Mouse (Mus musculus) urinary bladder, postnatal 14 days (tissue): Measurements from ENCODE around the gene Lrrc27.

ENCODE experiments used
- DNase-seq: peaks from one replicate; pipeline ENCODE4 v3.0.0; 2021; ENCODE audit warnings: low spot score

Lrrc27 gene

GRCm38 (mm10) chr7:139214596-139215340 is 2.0 kb downstream of the Lrrc27 start:
- no peak for DNase-seq

DNA sequence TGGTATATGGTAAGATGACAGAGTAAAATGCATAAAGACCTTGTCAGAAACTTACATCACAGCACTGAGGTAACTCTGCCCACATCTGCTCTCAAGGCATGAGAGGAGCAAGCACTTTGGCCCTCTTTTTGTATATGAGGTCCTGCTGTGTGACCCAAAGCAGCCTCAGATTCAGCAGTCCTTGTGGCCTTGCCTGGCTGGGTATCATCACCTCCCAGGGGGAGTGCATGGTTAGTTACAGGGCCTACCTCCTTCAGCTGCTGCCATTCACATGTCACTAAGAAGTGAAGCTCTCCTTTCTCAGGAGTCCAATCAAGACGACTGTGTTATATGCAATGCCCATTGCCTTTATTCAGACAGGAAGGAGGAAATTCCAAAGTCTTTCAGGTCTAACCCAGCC is 2.7 kb downstream of the Lrrc27 start:
- peak; percentile 1 for DNase-seq

DNA sequence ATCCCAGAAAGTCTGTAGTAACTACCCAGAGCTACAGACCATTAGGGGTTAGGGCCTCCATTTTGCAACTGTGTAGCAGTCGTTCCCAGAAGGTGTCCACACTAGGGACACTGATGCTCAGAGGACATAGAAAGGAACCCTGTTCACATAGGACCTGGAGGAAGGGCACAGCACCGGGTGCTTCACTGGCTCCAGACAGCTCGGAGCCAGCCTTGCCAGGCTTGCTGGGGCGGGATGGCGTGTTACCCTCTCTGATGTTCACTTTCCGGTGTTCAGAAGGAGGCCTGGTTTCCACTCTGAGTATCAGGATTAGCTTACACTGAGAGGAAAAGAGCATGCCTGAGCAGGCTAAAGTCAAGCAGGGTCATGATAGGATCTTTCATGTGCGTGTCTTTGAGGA is 3.2 kb downstream of the Lrrc27 start:
- no peak for DNase-seq

- DNase-seq, result no peak
Measured at GRCm38 (mm10) chr7:139216464-139216863, 3.7 kb downstream of the Lrrc27 start.

DNA sequence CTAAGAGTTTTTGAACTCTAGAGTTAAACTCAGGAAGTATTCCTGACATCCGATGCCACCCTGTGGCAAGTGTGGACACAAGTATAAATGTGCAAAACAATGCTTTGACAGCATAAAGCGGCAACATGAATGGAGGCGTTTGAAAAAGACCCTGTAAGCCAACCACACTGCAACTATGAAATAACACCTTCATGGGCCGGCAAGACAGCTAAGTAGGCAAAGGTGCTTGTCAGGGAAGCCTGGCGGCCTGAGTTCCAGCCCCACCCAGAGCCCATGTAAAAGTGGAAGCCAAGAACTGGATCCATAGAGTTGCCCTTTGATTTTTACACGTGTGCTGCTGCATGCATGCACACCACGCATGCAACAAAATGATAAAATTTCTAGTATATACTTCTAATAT is 4.3 kb downstream of the Lrrc27 start:
- peak; percentile 1 for DNase-seq

DNA sequence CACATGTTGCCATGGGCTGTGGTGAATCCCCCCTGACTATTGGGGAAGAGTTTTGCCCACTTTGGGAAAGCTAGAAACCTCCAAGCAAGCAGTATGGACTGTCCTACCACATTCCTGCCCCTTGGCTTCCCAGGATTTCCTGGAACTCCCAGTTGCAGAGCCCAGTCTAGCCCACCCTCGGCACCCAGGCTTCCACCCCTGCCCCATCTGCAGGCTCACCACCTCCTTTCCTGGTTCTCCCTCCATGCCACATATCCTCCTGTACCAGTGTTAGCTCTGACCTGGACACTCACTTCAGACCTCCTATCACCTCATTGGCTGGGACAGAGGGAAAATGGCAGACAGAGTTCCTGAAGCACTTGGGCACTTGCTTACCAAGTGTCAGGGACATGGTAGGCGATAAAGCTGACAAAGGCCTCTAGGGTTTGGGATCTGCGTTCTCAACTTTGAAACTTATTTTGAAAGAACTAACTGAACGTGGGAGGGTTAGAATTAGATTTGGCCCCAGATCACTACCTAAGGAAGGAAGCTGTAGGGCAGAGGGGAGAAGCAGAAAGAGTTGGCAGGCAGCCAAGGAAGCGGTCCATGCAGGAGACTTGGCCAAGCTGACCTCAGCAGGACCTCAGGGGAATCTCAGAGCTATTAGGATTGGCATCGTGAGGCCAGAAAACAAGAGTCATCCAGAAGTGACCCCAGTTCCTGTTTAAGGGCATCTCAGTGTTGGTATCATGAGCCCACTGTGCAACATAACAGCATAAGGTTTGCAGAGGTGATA is 6.0 kb downstream of the Lrrc27 start:
- DNase-seq, result peak; percentile 51

GRCm38 (mm10) chr7:139219486-139219885 is 6.7 kb downstream of the Lrrc27 start:
- no peak for DNase-seq

DNA sequence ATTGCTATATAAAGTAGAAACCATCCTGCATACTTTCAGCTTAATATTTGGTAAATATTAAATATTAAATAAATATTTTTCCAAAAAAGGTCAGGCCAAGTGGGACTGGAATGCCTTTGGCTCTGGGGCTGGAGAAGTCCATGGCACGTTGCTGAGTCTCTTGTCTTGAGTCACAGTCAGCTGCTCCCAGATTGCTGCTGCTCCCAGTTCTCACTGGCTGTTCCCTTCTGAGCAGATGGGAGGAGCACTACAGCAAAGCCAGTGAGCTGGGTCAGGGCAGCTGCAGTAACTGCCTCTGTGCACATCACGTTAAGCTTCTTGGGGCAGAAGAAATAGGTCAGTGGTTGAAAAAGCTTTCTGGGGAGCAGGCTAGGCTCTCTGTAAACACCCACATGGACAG is 7.5 kb downstream of the Lrrc27 start:
- peak; percentile 37 for DNase-seq

- DNase-seq, result no peak
Measured at GRCm38 (mm10) chr7:139221072-139221471, 8.3 kb downstream of the Lrrc27 start.

GRCm38 (mm10) chr7:139221856-139222255 is 9.1 kb downstream of the Lrrc27 start:
- DNase-seq, result no peak

GRCm38 (mm10) chr7:139222341-139222740 is 9.6 kb downstream of the Lrrc27 start:
- DNase-seq, result no peak

- no peak for DNase-seq
Measured at GRCm38 (mm10) chr7:139224070-139224469, 11.3 kb downstream of the Lrrc27 start.

DNA sequence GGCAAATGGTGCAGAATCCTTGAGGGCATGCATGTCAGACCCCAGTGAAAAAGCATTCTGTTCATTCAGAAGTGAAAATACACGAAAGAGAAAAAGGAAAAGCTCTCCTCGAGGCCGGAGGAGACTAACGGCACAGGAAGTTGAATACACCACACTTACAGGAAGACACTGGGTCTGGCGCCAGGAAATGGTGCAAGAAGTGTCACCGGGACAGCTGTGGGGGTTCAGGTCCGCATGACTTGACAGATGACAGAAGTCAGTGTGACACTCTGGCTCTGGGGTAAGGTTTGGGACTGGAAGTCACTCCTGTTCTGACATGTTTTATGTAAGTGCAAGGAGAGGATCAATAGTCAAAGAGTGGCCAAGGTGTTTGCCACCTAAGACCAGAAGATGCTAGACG is 11.9 kb downstream of the Lrrc27 start:
- no peak for DNase-seq

DNA sequence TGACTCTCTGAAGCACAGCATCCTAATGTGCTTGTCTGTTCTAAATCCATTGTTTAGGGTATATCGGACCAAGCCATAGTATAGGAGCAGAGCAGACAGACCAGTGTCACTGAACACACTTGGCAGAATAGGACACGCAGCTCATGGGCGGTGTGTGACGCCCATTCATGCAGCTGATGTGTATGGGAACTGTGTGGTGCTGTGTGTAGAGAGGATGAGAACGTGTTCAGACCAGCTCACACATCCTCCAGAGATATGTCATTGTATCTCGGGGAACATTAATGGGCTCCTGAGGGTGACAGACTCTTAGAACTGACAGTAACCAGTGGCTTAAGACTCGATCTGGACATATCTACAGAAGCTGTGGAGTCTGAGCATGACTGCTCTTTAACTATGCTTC is 13.6 kb downstream of the Lrrc27 start:
- DNase-seq, result no peak

- no peak for DNase-seq
Measured at GRCm38 (mm10) chr7:139228447-139229171, 15.8 kb downstream of the Lrrc27 start.

DNA sequence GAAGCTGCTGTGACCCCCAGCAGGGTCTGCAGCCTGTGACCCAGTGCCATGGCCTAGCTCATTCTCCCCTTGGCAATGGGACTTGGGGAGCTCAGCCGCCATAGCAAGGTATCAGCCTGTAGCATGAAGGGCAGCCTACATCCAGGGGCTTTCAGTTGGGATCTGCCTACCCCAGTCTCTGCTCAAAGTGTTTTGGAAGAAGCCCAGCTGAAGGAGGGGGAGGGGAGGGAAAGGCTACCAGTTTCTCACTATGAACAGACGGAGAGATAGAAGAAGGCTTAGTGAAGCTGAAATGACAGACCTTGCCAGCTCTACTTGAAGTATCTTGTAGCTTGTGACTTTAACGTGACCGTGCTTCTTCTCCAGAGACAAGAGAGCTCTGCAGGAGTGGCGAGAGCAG is 17.0 kb downstream of the Lrrc27 start:
- DNase-seq, result no peak

GRCm38 (mm10) chr7:139230241-139230640 is 17.5 kb downstream of the Lrrc27 start:
- DNase-seq, result no peak

DNA sequence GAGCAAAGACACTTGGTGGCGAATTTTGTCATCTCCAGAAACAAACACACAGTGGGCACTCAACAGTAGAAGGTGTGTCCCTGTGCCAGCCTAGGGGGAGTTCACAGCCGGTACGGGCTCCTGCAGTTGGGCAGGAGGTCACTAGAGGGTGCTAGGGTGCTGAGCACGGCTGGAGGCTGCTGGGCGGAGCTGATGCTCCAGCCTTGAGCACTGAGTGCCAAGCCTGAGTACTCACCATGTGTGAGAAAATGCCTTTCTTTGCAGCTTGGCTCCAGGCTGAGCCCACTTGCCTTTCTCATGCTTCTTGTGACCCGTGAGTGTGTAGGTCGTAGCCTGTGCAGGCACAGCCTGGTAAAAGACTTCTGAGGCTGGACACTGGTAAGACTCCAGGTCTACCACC is 20.9 kb downstream of the Lrrc27 start:
- DNase-seq, result peak; percentile 90

DNA sequence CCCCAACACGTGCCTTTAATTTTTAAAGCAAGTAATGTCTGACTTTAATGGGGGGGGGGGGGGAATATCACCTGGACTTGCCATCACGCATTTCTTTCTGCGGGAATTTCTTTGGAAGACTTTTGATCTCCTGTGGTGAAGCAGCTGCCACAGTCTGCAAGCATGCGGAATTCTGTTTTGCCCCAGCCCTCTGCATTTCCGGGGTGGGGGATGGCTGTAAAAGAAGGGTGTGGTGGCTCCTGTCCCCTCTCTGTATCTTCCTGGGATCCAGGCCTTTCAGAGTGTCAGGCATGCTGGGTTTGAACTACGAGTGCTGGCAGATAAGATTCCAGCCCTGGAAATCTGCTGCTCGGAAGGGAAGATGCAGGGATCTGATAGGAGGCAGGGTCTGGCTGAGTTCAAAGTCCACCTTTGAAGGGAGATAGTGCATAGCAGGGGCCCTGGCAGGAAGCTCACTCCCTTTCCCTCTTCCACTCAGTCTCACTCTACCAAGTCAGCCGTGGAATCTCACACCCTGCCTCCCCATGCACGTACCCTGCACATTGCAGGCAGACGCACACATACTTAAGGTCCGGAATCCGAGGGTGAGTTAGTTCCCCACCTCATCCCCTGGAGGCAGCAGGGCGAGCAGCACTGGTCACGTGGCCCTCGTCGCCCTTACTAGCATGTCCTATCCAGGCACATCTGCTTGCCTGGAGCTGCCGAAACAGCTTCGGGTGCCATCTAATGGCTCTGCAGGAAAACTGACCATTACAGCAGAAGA is 21.8 kb downstream of the Lrrc27 start:
- peak; percentile 59 for DNase-seq

DNA sequence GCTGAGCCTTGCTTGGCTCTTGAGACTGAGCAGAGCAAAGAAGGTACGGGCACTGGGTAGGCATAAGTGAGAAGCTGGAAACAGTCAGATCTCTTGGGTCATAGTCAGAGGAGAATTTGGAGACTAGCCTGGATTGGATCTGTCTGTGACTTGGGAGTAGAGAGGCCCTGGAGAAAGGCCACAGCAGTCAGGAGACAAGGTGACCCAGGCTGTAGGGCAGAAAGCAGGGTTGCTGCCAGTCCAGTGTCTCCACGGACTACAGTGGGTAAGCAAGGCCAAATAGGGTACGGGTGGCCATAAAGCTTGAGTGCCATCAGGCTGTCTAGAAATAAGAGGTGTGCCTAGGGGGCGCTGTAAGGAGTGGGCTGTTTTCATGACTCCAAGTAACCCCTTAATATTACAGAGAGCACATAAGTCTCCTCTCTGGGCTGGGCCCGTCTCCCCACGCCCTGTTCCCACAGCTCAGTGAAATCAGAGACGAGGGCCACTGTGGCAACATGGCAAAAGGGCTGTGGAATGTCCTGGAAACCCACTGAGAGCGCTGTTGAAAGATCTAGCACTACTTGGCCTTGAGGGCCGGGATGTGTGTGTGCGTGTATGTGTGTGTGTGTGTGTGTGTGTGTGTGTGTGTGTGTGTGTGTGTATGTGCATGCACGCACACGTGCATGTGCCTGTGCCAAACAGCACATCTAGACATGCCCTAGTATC is 23.0 kb downstream of the Lrrc27 start:
- no peak for DNase-seq

DNA sequence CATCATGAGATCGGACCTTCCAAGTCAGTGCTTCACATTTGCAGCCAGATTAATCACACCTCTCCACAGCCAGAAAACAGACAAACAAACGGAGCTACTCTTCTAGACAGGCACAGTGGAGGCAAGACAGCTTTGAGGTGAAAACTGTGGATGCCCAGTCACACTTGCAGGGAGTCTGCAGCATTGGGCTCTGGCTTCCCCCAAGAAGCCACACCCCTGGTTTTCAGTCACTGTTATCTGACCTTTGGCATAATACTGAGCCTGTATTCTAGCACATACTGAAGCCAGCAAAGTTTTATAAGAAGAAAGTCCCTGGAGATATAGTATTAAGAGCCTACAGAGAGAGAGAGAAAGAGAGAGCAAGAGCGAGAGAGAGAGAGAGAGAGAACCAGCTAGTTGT is 26.6 kb downstream of the Lrrc27 start:
- no peak for DNase-seq
